Mouse (Mus musculus) kidney, adult 8-10 months (tissue): ENCODE measurements around the gene Hamp.
A peak's percentile ranks its signal among the peaks of the same experiment; 100 is the strongest.
"Not testable (repeated sequence)": the region's sequence is repeated elsewhere in the genome, so short reads cannot be mapped to it uniquely, and the experiment has no call there.

Source experiments
- DNase-seq, 2 experiments: peaks; one replicate each; pipeline ENCODE4 v3.0.0; 2022

Gene Hamp

DNA sequence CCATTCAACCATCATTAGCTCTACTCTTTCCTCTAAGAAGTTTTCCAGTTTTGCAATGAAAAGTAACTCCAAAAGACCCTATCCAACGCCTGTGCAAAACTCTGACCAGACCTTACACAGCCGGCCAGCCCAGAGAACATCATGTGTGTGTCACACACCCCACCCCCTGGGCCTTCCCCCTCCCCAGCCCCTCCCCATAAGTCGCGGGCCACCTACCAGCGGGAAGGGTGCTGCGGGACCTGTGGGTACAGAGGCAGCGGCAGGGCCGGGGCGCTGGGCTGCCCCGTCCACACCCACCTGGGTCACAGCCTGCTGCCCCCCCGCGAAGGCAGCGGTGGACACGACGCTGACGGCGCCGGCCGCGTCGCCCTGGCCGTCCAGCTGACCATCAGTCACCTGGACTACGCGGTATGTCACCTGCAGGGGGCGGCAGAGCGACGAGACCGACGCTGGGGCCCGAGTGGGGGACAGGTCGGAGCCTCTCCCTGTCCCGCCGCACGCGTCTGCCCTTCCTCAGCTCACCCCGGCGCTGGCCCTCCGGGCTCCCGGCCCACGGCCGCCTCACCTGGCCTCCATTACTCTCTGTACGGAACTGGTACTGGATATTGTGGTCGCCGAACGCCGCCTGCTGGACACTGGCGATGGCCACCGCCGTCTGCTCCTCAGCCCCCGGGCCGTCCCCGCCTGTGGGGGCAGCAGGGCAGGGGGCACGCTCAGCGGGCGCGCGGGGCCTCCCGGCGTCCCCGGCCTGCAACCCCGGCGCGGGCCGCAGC is 11.9 kb upstream of the Hamp start:
- peak; percentile 86 to 89 for DNase-seq

DNA sequence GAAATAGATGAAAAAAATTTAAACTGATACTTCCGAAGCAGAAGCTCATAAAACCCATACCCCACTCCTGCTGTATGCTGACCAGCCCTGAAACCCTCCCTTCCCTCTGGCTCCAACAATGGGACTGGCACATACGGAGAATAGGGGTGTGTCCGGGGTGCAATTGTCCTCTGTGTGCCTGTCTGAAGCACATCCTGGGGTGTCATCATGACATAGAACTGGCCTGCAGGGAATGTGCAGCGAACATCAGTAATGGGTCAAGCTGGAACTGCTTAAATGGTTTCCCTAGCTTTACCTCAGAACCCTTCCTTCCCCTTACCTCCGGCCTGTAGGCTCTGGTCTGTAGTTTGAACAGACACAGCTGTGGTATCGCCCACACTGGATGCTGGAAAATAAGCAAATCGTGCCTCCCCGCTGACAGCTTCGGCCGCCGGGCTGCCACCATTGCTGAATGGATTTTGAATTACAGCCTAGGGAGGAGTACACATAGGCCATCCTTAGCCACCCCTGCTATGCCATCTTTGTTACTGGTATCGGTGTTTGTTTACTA is 11.2 kb upstream of the Hamp start:
- DNase-seq: no peak

DNA sequence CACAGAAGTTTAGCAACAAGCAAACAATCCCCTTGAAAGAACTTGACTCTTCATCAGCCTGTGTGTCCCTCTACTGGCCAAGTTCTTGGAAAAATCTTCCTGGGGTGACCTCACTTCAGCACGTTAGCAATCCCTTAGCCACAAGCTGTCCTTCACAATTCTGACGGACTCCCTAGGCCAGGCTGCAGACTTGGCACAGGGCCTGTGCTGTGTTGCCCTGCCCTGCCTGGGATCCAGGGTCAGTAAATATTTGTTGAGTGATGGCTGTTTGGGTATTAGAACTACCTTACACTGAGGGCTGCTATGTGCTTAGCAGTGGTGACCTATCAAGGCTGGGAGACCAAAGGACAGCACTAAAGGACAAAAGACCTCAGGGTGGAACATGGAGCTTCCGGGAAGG is 10.2 kb upstream of the Hamp start:
- DNase-seq: no peak

DNA sequence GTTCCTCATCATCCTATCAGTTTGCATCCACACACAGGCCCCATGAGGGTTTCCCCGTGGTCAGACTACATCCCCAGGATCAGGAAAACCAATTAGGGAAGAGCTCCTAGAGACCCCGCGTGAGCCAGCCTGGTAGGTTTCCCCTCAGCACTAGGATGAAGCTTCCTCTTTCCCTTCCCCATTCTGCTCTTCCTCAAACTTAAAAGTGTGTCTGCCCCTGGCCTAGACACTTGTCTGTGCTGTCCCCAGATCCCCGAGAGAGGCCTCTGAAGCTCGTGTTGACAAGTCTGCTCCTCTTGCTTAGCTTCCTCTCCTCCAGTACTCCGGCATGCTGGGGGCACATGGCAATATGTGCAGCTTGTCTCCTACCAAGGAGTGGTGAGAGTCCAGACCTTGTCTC is 9.6 kb upstream of the Hamp start:
- DNase-seq: no peak

DNA sequence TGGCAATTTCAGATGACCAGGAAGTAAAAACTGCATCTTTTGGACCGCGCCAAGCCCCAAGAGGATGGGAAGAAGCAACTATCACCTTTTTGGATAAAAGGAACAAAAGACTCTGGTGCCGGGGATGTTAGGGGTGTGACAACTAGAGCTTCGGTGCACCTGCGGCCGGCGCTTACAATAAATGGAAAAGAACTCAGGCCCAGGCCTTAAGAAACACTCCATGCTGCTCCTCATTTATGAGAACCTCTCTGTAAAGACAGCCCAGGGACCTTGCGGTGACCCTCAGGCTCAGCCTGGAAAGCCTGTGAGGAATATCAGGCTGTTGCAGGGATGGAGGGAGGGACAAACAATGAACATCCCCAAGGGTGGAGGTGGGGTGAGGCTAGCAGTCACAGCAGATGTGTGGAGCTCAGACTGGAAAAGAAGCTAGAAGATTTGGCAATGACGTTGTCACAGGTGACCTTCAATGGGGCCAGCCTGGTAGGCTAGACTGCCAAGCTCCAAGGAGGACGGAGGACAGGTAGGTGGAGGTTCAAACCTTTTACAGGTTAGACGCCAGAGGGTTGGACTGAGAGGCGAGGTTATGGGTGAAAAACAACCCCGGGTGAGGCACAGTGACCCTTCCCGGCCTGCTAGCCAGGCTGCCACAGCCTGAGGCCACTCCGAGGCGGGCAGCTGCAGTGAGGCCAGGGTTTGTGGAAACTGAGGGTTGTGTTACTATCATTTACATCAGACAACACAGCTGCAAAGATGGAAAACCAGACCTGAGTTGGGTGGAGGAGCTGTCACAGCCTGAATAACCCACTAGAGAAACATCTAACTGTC is 8.8 kb upstream of the Hamp start:
- DNase-seq: no peak

DNA sequence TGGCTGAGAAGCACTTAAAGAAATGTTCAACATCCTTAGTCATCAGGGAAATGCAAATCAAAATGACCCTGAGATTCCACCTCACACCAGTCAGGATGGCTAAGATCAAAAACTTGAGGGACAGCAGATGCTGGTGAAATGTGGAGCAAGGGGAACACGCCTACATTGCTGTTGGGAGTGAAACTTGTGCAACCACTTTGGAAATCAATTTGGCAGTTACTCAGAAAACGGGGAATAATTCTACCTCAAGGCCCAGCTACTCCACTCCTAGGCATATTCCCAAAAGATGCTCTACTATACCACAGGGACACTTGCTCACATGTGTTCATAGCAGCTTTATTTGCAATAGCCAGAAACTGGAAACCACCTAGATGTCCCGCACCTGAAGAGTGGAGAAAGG is 6.1 kb upstream of the Hamp start:
- not testable (repeated sequence) for DNase-seq

DNA sequence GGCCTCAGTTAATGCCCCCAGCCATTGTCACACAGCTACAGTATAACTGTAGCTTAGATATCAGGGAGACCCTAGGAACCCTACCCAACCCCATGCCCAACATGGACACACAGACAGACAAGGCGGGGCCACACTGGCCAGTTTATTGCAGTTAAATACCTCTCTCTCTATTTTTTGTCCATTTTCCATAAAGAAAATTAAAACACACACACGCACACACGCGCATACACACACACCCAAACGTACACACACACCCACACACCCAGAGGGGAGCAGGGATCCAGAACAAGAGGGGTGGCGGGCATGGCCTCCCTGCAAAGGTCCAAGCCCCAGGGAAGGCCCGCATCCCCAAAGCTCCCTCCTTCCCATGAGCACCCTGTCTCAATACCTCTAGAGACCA is 2.0 kb upstream of the Hamp start:
- DNase-seq: no peak

DNA sequence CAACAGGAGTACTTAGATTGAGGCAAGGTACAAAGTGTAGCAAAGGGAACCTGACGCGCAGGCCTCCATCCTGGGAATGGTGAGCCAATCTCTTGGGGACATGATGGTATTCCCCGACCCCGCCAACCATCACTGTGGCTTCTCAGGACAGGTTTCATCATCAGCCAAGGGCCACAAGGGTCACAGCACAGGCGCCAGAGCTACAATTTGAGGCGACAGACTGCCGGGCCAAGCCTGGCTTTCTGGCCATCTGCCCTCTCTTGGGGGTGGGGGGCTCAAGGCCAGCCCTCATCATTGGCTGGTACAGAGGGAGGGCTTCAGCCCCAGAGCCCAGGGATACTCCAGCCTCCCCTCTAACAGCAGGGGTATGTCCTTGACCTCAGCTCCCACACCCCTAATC is 1.6 kb upstream of the Hamp start:
- not testable (repeated sequence) for DNase-seq

DNA sequence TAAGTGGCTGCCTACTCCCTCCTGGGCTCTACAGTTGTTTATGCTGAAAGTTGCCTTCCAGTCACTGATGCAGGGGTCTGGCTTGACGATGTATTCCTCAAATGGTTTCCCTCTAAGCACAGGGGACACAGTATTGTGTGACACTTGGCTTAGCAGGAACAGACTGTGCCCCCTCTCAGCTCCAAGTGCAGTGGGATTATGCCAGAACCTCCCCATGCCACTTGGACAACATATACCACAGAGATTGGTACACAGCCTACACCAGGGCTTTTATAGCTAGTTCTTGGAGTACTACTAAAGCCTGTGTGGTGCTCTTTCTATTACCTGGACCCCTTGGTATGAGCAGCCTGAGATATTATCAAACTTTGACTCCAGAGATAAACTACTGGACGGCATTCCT is 874 bp upstream of the Hamp start:
- DNase-seq: not testable (repeated sequence)

DNA sequence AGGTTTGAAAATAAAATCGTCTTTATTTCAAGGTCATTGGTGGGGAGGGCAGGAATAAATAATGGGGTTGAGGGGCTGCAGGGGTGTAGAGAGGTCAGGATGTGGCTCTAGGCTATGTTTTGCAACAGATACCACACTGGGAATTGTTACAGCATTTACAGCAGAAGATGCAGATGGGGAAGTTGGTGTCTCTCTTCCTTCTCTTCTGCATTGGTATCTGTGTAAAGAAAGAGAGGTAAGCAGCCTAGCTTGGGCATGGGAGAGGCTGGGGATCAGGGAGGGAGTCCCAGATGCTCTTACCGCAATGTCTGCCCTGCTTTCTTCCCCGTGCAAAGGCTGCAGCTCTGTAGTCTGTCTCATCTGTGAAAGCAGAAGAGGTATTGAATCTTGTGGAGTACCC is 1.5 kb downstream of the Hamp start:
- not testable (repeated sequence) for DNase-seq

DNA sequence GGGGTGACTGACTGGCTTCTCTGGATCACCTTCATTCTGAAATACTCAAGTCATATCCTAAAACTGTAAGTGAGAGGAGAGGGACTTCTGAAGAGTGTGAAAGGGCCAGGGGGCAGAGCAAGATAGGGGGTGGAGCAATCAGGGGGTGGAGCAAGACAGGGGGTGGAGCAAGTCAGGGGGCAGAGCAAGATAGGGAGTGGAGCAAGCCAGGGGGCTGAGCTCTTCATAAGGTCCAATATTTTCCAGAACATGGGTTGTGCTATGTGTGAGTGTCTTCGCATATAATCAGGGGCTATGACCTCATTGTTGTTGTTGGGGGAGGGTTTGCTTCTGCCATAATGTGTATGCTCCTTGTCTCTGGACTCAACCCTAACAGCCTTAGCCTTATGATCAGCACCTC is 3.8 kb downstream of the Hamp start:
- DNase-seq: not testable (repeated sequence)

DNA sequence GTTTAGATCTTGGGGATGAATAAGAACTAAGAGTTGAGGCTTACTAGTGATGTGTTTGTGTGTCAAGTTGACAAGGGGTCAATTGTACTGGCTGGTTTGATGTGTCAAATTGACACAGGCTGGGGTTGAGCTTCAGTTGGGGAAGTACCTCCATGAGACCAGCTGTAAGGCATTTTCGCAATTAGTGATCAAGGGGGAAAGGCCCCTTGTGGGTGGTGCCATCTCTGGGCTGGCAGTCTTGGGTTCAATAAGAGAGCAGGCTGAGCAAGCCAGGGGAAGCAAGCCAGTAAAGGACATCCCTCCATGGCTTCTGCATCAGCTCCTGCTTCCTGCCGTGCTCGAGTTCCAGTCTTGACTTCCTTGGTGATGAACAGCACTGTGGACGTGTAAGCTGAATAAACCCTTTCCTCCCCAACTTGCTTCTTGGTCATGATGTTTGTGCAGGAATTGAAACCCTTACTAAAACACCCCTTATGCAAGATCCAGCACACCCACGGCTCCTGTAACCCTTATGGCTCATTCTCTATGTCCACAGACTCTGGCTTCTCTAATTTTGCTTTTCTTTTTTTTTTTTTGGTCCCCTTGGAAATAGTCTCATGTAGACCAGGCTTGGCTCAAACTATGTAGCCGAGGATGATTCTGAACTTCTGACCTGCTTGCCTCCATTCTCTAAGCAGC is 8.3 kb downstream of the Hamp start:
- not testable (repeated sequence) for DNase-seq

DNA sequence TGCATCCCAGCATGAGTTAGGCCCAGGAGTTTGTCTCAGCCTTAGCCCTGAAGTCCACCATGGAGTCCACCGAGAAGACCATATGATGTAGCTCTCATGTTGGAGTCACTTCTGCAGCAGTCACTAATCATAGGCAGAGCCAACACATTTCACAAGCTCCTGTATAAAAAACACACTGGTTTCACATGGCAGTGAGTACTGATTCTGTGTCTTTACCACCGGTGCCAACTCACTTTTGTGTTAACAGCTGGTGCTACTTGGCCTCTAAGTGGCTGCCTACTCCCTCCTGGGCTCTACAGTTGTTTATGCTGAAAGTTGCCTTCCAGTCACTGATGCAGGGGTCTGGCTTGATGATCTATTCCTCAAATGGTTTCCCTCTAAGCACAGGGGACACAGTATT is 19.3 kb downstream of the Hamp start, which contains the start of gene Hamp2:
Gene Hamp2, minus strand, starts transcription at position 101 of the 400 bp plus-strand sequence.
- DNase-seq: not testable (repeated sequence)

DNA sequence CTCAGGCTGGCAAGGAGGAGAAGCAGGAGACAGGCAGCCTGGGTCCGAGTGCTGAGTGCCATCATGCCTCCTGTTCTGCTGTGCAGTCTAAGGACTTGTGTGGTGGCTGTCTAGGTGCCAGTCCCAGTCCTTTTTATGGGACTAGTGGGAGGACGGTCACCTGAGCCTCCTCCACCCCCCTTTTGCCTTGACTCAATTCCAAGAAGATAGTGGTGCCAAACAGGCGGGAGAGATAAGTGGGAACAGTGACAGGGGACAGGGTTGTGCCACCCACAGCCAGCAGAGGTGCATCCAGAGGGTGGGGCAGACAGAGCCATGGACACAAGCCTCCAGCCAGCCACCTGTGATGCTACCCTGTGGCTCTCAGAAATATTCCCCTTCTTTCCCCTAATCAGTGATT is 19.8 kb downstream of the Hamp start:
- DNase-seq: no peak

DNA sequence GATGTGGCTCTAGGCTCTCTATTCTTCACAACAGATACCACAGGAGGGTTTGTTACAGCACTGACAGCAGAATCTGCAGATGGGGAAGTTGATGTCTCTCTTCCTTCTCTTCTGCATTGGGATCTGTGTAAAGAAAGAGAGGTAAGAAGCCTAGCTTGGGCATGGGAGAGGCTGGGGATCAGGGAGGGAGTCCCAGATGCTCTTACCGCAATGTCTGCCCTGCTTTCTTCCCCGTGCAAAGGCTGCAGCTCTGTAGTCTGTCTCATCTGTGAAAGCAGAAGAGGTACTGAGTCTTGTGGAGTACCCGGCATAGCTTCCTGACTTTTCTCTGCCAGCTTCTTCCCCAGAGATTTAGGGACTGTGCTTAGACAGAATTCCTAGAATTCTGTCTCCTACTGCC is 21.3 kb downstream of the Hamp start:
- DNase-seq: not testable (repeated sequence)

DNA sequence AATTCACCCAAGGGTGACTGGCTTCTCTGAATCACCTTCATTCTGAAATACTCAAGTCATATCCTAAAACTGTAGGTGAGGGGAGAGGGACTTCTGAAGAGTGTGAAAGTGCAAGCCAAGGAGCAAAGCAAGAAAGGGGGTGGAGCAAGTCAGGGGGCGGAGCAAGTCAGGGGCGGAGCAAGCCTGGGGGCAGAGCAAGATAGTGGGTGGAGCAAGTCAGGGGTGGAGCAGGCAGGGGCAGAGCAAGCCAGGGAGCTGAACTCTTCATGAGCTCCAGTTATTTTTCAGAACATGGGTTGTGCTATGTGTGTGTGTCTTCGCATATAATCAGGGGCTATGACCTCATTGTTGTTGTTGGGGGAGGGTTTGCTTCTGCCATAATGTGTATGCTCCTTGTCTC is 23.6 kb downstream of the Hamp start:
- DNase-seq: no peak

DNA sequence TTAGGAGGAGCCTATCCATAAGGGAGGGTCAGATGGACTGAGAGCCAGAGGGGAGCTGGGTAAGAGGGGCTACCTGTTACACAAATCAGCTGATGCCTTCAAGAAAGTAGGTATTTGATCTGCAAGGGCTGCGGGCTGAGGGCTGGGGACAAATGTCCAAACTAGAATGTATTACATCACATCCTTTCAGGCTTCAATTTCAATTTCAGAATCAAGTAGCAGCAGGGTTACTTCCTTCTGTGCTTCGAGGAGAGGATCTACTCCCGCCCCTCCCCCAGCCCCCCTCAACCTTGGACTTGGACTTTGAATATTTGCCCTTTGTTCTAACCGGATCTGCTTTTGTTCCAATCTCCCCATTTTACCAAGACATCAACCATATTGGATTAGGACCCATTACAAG is 26.6 kb downstream of the Hamp start:
- no peak for DNase-seq

DNA sequence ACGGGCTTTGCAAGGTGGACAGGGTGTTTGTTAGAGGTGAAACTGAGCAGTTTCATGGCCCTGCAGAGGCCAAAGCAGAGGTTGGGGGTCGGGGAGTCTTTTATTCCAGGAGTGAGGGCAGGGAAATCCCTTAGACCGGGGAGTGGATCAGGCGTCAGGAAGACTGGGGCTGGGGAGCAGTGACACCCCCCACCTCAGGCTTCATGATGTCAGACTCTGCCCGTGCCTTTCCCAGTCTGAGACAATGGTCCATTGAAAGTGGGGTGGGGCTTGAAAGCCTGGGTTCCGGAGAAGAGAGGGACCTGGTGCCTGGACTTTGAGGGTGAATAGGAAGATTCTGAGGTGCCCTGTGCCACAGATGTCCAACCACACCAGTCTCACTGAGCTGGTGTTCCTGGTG is 27.1 kb downstream of the Hamp start:
- no peak for DNase-seq

DNA sequence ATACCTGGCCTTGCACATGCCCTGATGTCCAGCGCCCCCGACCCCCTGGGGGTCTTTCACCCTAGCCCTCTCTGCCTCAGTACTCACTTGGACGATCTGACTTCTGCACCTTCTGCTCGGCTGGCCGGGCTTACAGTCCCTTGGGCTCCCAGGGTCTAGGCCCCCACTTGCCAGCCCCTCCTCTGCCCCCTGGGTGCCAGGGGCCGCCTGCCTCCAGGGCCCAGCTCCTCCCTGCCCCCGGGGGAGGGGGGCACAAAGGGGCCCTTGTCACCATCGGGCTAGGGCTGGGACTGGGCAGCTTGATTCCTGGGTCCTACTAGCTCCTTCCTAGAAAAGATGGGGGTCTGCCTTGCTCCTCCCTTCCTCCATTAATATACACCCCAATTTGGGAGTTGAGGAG is 29.1 kb downstream of the Hamp start, which contains the start of gene Mag:
Gene Mag, minus strand, starts transcription at position 142 of the 400 bp plus-strand sequence.
- no peak for DNase-seq

DNA sequence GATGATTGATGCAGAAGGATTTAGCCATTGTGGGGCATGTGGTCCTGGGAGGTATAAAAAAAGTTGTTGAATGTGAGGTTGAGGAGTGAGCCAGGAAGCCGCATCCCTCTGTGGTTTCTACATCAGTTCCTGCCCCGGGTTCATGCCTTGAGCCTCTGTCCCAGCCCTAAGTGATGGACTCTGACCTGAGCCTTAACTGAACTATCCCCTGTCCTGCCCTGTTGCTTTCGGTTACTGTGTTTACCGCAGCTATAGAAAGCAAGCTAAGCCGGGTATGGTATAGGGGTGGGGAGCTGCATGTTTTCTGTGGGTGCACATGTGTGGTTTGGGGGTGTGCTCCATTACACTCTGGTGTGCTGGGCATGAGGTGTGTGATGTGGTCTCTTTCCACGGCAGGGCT is 34.1 kb downstream of the Hamp start:
- DNase-seq: no peak

DNA sequence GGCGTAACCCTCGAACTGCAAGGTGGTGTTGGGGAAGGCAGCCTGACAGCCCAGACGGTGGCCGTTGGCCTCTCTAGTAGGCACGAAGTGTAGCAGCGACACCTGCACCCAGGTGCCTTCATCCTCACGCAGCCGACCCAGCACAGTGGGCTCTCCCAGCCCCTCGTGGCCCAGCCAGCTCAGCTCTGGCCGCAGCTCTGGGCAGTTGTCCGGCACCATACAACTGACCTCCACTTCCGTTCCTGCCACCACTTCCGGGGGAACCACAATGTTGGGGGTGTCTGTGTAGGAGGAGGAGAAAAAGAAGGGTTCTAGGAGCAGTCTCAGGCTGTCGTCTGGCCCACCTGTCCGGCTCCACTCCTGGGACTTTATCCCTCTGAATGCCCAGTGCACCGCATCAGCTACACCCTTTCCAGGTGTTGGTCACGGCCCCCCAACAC is 34.8 kb downstream of the Hamp start:
- no peak for DNase-seq

DNA sequence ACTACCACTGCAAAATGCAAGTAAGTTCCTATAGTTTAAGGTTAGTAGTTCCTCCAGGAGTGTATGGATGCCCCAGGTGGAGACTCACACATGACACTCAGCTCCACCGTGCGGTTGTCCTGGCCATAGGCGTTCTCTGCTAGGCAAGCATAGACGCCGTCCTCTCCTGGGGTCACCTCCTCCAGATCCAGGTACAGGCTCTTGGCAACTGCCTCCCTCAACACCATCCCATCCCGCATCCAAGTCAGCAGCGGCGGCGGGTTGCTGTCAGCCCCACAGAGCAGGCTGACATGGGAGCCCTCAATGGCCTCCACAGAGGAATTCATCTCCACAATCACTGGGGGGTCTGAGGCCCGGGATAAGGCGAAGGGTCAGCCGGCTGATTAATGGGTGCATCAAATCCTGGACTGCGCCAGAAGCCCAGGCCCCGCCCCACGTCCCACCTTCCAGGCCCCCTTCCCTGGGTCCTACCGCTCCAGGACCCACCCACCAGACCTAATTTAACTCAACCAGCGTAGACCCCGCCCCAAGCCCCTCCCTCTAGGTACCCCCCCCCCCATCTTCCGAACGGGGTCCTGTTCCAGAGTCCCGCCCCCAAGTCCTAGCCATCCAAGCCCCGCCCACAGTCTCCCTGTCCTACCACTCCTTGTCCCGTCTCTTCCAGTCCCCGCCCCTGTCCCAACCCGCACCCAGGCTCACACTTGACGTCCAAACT is 35.4 kb downstream of the Hamp start:
- no peak for DNase-seq

DNA sequence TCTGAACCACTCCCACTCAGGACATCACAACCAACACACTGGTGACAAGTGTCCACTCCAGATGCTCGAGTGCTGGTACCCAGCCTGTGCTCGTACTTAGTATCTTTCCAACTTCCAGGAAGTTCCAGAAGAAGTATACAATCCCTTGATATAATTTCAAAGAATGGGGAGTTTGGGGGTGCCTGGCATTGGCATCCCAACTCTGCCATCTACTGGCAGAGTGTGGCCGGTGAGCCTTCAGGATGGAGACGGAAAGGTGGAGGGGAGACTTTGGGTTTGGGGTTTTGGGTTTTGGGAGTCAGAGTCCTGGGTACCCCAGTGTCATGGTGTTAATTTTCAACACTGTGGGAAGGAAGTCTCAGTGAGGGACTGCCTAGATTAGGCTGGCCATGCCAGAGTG is 39.8 kb downstream of the Hamp start:
- DNase-seq: no peak
